Mouse (Mus musculus) kidney, postnatal 14 days (tissue): ENCODE results near the gene Kdf1.
"Not testable (repeated sequence)": the region's sequence is repeated elsewhere in the genome, so short reads cannot be mapped to it uniquely, and the experiment has no call there.

Source experiments
- DNase-seq: peaks from one replicate; pipeline ENCODE4 v3.0.0; 2022; ENCODE audit warnings: mixed read lengths

Kdf1 gene

DNA sequence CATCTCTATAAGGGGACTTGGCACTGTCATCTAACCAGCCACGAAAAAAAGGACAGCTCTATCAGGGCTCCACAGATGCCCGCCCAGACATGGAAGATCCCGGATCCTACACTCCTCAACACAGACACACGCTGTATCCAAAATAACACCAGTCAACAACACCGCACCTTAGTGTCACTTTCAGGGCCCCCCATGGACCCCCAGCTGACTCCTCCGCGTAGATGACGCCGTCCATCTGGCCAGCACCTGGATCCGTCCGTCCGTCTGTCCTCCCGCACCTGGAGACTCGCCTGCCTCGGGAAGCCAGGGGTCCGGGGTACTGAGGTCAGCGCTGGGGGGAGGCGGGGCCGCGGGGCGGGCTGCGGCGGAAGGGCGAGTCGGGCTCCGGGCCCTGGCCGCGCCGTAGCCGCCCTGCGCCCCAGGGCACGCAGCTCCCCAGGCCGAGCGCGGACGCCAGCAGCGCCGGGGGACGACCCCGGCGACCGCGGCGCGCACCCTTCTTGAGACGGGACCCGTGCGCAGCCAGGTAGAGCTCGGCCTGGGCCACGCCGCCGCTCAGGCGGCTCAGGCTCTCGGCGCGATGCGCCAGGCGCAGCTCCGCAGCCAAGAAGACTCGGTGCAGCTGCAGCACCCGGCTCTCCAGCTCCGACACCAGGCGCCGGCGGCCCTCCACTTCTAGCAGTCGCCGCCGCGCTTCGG, 21.2 kb upstream of the Kdf1 start:
- DNase-seq: peak; percentile 41

DNA sequence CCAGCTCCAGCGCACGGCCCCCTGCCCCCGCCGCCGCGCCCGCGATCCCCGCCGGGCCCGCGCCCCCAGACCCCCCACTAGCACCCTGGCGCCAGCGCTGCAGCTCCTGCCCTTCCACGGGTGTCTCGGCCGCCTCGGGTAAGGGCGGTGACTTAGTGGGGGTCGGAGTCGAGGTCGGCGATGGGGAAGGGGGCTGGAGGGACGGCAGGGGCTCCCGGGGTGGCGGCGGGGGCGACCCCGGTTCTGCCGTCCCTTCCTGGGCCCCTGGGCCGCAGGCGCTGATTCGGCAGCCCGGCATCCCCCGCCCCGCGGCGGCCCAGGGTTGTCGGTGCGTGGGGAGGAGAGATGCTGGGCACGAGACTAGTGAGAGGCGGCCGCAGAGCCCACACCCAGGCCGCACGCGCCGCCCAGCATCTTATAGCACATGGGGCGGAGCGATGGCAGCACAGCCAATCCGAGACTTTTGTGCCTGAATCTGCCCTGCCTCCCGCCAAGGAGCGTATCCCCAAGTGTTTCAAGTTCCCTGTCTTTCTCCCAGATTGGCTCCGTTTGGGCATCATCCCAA, 20.5 kb upstream of the Kdf1 start, which contains the start of gene Trnp1:
Gene Trnp1, minus strand, starts transcription at position 391 of the 565 bp plus-strand sequence.
- DNase-seq: peak; percentile 73

DNA sequence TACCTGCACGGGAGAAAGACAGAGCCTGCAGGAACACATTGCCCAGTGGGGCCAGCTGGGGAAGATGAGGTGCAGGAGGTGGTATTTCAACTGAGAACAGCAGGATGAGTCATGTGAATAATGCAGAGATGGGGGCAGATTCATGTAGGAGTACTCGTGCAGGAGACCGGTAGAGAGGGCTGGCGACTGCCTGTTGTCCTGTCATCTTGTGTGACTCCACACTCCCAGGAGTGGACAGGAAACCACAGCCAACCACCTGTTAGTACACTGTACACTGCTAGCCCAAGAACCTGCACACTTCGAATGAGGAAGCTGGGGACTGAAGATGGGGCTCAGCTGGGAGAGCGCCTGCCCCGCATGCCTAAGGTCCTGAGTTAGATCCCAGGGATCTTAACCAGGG, 17.2 kb upstream of the Kdf1 start:
- DNase-seq: no peak

DNA sequence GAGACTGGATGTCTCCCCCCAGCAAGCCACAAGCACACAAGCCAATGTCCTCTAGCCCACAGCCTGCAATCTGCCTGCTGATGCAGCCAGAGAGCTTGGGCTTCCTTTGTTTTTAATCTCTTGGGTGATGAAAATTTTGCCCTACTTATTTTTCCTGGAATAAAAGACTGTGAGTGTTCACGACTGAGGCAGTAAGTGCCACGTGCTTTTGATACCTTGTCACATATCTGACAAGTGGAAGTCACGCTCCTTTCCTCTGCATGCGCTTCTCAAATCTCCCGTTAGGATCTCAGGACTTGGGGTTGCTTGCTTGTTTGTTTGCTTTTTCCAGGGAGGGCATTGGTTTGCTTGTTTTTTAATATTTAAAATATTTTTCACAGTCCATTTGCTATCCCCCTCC, 14.5 kb upstream of the Kdf1 start:
- no peak for DNase-seq

DNA sequence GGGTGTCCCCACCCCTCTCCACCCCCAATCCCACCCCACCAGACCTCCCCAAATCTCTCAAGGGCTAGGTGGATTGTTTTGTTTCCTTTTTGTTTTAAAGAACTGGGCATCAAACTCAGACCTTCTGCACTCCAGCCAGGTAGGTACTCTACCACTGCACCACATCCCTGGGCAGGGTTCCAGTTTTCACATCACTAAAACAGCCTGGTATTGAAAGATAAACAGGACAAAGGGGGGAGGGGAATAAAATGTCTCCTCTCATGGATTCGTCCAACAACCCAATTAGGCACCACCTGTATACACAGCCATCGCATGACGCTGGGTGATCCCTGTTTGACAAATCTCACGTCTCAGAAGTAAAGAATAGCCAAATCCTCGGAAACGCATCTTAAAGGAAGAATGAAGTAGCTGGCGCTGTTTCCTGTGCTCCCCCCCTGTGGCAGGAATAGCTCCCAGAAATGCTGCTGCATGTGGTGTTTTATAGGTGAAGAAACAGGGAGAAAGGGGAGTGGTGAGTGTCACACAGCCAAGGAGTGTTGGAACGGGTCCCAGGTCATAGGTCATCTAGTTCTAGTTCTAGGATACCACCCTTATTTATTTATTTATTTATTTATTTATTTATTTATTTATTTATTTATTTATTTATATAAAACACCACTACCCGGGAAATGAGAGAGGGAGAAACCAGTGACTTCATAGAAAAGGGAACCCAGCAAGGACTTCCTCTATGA, 13.8 kb upstream of the Kdf1 start:
- no peak for DNase-seq

DNA sequence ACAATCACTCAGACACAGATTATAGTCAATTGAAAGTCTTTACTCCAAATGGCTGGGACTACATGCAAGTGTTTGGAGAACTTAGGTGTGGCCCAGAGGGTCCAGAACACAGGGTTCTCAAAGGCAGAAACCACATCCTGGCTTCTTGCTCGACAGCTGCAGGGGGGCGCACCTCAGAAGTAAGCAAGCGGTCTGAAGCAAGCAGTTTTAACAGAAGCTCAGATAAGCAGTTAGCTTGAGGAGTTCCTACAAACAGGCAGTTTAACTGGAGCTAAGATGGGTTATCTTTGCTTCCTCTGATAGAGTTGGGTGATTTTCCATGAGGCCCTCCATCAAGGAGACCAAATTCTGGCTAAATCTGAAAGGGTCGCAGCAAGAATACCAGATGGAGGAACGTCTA, 12.2 kb upstream of the Kdf1 start:
- no peak for DNase-seq

DNA sequence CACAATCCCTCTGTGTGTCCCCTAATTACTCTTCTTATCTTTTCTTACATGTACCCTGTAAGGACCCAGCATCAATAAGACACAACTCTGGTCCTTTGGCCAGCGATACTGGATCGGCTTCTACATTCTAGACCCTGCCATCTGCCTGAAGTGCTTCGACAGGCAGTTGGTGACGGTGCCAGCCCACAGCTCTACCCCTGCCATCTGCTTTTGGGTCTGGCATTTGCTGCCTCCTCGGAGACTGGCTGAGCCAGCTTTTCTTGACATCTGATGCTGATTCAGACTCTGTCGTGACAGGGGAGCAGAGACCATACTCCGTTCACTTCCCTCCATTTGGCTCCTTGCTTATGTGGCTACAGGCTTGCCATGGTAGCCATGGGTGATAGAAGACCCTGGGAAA, 9.8 kb upstream of the Kdf1 start:
- no peak for DNase-seq

DNA sequence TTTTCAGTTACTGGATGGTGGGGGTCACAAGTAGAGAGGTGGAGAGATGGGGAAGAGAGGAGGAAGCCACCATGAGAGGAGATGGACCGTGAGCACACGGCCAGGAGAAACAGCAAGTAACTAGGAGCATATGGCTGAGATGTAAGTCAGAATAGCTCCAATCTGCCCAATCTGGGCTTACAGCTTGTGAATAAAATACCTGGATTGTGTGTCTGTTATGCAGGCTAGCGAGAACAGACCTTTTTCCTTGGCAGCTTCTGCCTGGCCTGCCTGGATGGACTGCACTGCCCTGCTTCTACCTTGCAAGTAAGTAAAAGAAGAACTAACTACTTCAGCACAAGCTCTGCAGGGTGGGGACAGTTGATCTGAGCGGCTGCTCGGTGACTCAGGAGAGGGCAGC, 7.7 kb upstream of the Kdf1 start:
- DNase-seq: no peak

DNA sequence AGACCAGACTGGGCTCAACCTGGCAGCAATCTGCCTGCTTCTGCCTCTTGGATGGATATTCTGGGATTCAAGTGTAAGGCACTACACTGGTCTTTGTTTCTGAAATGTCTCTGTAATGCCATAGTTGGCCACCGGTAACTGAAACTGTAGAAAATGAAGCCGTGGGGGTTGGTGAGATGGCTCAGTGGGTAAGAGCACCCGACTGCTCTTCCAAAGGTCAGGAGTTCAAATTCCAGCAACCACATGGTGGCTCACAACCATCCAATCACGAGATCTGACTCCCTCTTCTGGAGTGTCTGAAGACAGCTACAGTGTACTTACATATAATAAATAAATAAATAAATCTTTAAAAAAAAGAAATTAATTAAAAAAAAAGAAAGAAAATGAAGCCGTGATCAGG, 6.3 kb upstream of the Kdf1 start:
- DNase-seq: not testable (repeated sequence)

DNA sequence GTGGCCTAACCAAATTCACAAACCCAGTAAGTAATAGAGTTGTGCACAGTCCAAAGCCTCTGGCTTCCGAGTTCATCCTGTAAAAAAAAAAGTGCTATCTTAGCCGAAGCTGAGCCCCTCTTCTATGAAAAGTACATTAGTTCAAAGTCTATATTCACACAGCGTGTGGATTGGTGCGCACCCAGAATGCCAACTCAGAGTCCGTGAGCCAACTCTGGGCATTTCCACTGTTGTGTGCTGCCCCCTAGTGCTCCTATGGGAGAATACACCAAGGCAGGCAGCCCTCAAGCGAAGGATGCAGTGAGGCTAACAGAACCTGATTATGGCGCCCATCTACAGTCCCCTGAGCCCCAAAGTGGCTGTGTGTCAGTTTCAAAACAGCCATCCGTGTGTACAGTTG, 5.8 kb upstream of the Kdf1 start:
- peak; percentile 88 for DNase-seq

DNA sequence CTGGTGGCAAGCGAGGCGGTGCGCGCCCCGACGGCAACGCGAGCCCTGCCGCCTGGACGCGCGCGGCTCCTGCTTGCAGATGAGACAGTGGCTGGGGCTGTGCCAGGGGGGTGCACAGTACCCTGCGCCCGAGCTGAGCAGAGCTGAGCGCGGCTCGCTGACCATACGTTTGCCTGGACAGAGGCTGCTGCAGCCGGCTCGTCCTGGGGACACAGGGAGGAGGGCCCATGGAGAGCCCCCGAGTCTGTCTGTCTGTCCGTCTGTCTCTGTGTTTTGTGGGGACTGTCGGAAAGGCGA, 554 bp downstream of the Kdf1 start:
- peak; percentile 50 for DNase-seq

DNA sequence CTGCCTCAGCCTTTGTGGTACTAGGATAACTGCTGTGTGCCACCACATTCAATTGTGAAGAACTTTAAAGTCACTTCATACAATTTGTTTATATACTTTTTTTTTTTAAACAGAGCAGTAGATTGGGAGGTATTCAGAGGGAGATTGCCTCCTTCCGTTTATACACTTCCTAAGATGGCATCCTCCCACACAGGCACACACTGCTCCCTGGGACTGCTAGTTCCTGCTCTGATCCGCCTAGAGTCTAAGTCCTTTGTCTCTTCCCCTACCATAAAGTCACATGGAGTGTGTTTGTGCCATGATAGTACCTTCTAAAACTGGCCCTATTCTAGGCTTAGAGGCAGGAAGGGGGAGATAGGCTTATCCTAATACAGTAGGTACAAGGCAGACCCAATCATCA, 2.7 kb downstream of the Kdf1 start:
- no peak for DNase-seq

DNA sequence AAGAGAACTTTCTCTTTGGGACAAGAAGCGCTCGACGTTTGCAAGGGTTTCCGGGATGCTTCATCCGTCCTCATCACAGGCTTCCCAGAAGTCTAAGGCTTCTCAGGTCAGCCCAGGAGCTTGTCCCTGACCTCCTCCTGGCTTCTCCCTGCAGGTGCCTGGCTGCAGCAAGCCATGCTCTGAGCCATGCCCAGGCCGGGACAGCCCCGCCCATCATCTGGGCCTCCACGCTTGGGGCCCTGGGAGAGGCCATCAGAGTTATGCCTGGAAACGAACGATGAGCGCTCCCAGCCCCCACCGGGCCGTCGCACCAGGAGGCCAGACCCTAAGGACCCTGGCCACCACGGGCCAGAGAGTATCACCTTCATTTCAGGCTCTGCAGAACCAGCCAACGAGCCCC, 9.0 kb downstream of the Kdf1 start:
- no peak for DNase-seq

DNA sequence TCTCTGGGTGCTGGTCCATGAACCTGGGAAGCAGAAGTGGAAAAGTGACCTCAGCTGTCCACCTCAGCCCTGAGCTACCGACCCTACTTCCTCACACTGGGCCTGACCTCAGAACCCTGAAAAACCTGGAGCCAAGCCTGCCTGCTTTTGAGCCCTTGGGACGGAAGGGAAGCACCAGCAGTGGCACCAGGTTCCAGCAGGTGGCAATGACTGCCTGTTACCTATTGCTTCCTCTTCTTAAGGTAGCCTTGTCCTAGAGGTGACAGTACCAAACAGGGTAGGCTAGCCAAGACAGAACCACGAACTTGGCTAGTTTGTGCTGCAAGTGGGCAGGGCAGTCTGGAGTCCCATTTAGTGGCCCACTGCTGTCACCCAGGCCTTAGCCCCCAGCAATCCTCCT, 14.0 kb downstream of the Kdf1 start:
- DNase-seq: no peak

DNA sequence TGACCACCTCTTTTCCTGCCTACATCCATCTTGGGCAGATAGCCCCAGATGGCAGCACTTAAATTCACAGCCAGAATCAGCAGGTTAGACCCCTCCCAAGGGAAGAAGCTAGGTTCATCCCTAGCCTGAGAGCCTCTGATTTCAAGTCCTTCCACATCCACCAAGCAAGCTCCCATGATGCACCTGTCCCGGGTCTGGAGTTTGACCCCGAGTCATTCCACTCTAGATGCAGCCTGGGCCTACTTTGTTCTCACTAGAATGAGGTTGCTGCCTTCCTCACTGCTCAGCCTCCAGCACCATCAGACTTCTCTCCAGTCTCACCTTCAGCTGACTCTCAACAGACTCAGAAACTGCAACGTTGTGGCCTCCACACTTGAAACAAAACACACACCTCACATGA, 17.3 kb downstream of the Kdf1 start:
- no peak for DNase-seq

DNA sequence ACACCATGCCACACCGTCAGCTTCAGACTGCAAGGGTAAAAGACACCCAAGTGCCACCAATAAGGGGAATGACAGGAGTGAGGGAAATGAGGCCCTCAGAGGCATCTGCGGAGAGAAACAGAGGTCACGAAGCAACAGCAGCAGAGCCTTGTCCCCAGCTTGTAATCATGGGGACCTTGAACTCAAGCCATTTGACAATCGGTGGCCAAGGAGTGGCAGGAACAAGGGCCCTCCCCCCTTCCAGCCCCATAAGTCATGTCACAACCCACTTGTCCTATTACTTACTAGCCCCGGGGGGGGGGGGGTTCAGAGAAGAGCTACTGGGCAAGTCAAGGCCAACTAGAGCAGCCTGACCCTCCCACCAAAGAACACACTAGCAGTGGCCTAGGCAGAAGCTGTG, 17.9 kb downstream of the Kdf1 start:
- no peak for DNase-seq

DNA sequence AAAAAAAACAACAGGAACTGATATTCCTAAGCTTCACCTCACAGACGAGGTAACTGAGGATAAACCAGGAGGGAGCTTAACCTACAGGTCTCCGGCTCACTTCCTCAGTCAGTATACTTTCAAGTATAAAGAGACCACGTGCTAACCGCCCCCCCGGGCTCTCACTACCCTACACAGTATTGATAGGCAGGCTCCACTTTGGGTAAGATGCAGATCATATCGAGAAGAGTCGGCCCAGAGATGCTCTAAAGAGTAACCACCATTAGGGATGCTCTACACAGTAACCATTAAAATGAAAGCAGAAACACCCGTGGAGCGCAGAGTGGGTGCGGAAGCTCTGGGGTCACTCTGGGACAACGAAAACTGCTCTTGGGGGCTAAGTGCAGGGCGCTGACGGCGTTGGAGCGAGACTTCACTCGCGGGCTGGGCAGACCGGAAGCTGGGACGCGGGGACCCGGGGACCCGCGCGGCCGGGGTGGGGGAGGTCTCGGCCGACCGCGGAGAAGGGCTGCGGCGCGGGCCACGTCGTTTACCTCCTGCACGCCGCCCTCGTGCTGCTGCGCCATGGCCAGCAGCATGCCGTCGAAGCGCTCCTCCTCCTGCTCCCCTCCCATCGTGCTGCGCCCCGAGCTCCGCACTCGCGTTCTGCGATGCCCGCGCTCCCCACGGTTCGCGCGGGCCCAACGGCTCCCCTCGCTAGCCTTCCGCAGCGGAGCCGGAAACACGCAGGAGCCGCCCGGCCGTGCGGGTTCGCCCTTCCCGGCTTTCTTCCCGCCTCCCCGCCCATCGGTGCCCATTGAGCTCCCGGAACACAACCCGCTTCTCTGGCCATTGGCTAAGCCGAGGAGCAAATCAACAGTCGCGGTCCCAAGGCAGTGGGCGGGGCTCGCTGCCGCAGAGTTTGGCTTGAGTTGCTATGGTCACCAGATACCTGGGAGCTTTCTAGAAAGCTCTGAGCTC, 26.8 kb downstream of the Kdf1 start, which contains the start of gene Nudc:
Gene Nudc, minus strand, starts transcription at position 725 of the 960 bp plus-strand sequence.
- peak; percentile 98 for DNase-seq

DNA sequence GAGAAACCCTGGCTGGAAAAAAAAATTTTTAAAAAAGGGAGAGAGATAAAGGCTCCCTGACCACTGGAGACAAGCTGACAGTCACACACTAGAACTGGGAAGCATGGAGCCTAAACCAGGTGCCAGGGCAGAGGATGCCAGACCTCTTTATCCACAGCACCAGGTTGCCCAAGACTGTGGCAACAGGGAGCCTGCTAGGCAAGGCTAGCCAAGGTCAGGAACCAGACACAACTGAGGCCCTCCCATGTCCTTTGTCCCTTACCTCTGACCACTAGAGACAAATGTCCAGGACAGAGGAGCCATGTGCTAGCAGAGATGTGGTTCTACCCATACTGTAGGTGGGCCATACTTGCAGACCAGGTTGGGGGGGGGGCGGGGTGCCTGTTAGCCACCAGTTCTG, 33.3 kb downstream of the Kdf1 start:
- DNase-seq: no peak

DNA sequence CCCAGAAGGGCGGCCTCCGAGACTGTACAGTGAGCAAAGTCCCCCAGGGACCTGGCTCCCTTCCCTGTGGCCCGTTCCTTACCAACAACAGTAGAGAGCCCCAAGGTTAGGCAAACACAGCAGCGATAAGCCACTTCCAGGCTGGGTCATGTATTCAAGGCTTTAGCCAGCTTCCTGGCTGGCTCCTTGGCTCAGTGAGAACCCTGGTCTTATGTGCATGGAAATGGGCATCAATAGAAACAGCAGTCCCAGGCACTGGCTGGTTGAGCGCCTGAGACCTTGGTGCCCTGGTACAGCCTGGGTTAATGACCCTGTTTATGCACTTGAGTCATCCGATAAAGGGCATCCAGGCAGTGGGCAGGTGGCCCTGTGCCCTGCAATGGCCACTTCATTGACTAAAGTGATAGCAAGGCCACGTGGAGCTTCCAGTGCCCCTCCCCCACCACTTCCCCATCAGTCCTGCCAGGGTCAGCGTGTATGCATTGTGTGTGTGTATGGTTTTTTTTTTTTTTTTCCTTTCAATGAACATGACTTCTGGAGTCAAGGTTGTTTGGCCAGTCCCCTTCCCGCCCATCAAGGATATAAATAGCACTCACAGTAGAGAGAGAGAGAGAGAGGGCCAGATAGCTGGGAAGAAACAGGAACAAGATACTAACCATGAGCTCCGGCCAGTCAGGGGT, 34.1 kb downstream of the Kdf1 start, which contains the start of gene Nr0b2:
Gene Nr0b2, plus strand, starts transcription at position 609 of the 680 bp plus-strand sequence.
- no peak for DNase-seq

DNA sequence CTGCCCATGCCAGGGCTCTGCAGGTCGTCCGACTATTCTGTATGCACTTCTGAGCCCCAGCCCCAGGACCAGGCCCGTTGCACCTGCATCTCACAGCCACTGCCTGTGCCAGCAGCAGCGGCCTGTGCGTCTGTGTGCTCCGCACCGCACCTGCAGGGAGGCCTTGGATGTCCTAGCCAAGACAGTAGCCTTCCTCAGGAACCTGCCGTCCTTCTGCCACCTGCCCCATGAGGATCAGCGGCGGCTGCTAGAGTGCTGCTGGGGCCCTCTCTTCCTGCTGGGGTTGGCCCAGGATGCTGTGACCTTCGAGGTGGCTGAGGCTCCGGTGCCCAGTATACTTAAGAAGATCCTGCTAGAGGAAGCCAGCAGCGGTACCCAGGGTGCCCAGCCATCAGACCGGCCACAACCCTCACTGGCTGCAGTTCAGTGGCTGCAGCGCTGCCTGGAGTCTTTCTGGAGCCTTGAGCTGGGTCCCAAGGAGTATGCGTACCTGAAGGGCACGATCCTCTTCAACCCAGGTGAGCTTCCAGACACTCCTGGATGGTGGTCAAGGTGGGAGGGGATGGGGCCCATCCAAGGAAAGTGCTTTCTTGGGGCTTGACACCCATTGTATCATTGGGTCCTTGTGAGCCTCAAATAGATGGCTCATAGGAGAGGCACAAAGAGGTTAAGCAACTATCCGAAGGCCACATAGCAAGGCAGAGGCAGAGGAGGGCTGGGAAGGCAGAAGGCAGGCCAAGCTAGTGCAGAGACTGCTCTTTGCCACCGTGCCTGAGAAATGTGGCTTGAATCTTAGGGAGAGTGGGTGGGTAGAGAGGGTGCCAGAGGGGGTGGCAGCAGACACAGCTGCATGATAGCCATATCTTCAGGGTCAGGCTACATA, 34.9 kb downstream of the Kdf1 start:
- no peak for DNase-seq

DNA sequence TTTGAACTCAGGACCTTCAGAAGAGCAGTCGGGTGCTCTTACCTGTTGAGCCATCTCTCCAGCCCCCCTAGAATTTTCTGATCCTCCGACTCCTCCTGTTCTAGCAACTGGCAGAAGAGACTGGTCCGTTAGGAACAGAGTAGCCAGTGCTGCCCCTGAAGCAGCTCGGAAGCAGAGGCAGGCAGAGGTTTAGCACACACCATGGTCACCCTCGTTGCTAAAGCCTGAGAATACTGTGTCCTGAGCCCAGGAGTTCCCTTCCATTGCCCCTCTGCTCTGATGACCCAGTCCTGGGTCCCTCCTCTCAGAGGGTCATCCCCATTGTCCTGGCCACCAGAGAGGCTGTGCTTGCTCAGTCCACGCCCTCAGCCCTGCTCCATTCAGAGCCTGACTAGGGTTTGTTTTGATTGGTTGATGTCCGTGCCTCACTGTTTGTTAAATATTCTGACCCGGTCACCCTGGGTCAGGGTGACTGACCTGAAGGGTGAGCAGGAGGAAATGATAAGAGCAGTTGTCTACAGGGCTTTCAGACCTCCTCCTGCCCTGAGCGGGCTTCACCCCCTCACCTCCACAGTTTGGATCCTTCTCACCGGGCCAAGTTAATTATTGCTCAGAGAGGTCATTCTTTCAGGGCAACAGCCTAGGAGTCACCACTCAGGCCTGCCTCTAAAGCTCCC, 38.4 kb downstream of the Kdf1 start:
- DNase-seq: peak; percentile 72
